Mouse (Mus musculus): ENCODE data around the gene Zfp612. TPM values are rescaled to one million over a fixed set of nuclear protein-coding genes. Genes with fewer than 3 reads are reported as not detected.

Gene Zfp612
- total RNA-seq, 2 experiments from 2014 or later, result 5.7 to 8.6 TPM

DNA sequence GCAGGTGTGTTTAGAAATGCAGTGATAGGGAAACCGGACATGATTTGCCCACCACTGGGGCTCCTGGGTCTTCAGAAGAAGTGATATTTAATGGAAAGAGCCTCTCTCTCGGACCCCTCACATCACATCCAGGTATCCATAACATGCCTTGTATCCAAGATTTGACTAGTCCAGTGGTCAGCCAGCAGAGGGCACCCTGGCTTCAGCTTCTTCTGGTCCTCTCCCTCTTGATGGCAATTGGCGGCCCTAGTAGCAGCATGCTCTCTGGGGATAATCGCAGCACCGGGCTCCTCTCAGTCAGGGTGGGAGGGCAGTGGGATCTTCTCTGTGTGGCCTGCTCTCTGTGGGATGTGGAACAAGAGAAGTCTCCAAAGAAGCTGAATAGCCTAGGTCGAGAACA is 40.2 kb downstream of the Zfp612 start:
- intact Hi-C loops (cut with DNase I), result no loop called here
- DNase-seq, result no peak

GRCm38 (mm10) chr8:110130537-110130936 is 51.0 kb downstream of the Zfp612 start:
- intact Hi-C loops (cut with DNase I), result loop anchor here (2.0 to 5.0 kb wide), 2 partner anchors 348 to 472 kb away; no protein-coding TSS in a partner anchor
- peak; percentile 57 to 59 for DNase-seq

DNA sequence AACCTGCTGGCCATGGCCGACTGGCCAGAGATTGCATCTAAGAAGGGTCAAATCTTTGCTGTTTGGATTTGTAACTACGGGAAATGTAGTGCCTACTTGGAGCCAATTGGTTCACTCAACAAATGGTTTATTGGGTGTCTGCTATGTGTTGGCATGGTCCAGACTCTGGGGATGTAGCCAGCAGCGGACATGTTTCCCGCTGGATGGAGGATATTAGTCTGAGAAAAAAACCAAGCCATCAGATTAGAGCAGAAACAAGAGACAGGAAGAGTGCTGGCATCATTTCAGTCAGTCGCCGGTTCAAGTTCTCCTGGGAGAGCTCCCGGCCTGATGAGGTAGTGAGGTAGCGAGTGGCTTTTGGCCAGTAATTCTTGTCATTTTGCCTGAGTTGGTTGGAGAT is 54.7 kb downstream of the Zfp612 start:
- intact Hi-C loops (cut with DNase I), result loop anchor here (5.0 kb wide), 1 partner anchor 468 kb away; no protein-coding TSS in a partner anchor
- no peak for DNase-seq

GRCm38 (mm10) chr8:110135515-110135914 is 56.0 kb downstream of the Zfp612 start:
- intact Hi-C loops (cut with DNase I), result no loop called here
- DNase-seq, result no peak

- DNase-seq, result no peak
- intact Hi-C loops (cut with DNase I), result no loop called here
Observed at GRCm38 (mm10) chr8:110140156-110140555, 60.6 kb downstream of the Zfp612 start.

DNA sequence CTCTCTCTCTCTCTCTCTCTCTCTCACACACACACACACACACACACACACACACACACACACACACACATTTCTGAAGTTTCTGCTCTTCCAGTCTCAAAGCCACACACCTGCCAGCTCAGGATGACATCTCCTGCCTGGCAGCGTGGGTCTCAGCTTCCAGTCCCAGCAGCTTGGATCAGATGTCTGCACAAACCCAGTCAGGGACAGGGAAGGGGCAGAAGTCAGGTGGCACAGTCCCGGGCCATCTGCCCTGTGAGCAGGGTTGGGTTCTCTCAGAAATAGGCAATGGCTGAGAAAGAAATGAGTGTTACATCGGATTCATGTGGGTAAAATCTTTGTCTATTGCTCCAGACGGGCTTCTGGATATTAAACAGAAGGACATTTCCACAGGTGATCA is 61.2 kb downstream of the Zfp612 start:
- DNase-seq, result no peak
- intact Hi-C loops (cut with DNase I), result no loop called here

Other genes with a start within 250 kb of the Zfp612 start
- gene Phlpp2, start 211.2 kb upstream of the Zfp612 start, total RNA-seq (2021), result 1 to 10 TPM; 1.9 to 2.2 TPM
- not detected for gene Marveld3, start 117.5 kb upstream of the Zfp612 start, total RNA-seq (2021)
- gene Tat, start 89.3 kb upstream of the Zfp612 start, total RNA-seq (2021), result not detected
- gene Chst4, start 40.0 kb upstream of the Zfp612 start, total RNA-seq (2021), result not detected
- not detected for gene Gm21964, start 21.5 kb downstream of the Zfp612 start, total RNA-seq (2021)
- gene Gm17720, start 23.0 kb downstream of the Zfp612 start, total RNA-seq (2021), result not detected
- not detected for gene Calb2, start 88.5 kb downstream of the Zfp612 start, total RNA-seq (2021)
- gene Cmtr2, start 135.9 kb downstream of the Zfp612 start, total RNA-seq (2021), result 1 to 10 TPM; 2.1 to 3.2 TPM
- under 1 TPM; 0.05 to 0.07 TPM for gene Hydin, start 187.2 kb downstream of the Zfp612 start, total RNA-seq (2021)